Mouse (Mus musculus) lung, adult 2 months (tissue): ENCODE data around the gene Serbp1. TPM values are rescaled to one million over a fixed set of nuclear protein-coding genes. Genes with fewer than 3 reads are reported as not detected.
"Not testable (repeated sequence)": the region's sequence is repeated elsewhere in the genome, so short reads cannot be mapped to it uniquely, and the experiment has no call there.

Experiments
- DNase-seq: peaks from one replicate; pipeline ENCODE4 v3.0.0; 2022
- H3K4me1 ChIP-seq: fragments of 200-500 bp; 2 replicates; pipeline ENCODE4 v1.6.1; 2011; ENCODE audit warnings: low read length; ENCODE audit not compliant: control insufficient read depth, insufficient read depth
- H3K4me3 ChIP-seq: fragments of 200-500 bp; replicated peaks from 2 replicates; pipeline ENCODE3; 2011; ENCODE audit warnings: low read depth, mild to moderate bottlenecking, control low read depth, low read length; ENCODE audit errors: extremely low read depth
- CTCF ChIP-seq: fragments of 200-500 bp; IDR thresholded peaks from 2 replicates; pipeline ENCODE4 v1.5.1; 2011; ENCODE audit warnings: mild to moderate bottlenecking, low read length, control low read depth; ENCODE audit not compliant: insufficient read depth
- POLR2A ChIP-seq: fragments of 200-500 bp; IDR thresholded peaks from 2 replicates; pipeline ENCODE4 v1.6.1; 2011; ENCODE audit warnings: low read depth, mild to moderate bottlenecking, control low read depth, low read length, borderline replicate concordance; ENCODE audit errors: extremely low read depth
- WGBS: fragments of 180-500 bp; shearing (Covaris S2); methylation state at CpG from one replicate; pipeline ENCODE4 v1.1.7; 2018; 5-methylcytosine and 5-hydroxymethylcytosine counted together
- polyA plus RNA-seq: library from polyadenylated mRNA; depleted of rRNA; stranded (reverse); fragments of >200 nt; gene quantifications from 2 replicates; pipeline ENCODE4 v1.2.3, GENCODE M21; 2012

Gene Serbp1
- polyA plus RNA-seq, 1 experiment: 53.4 TPM

GRCm38 (mm10) chr6:67213429-67214098 is 24.4 kb upstream of the Serbp1 start:
- Histone ChIP-seq H3K4me1 (no peaks in the 10 kb centered on the region; the same call in 1 of the 2 replicates), H3K4me3 (no peak overlapping the region)
- TF ChIP-seq POLR2A (no peak), CTCF (no peak)
- DNase-seq: no peak
- WGBS: 85% methylated on average over 4 of the region's 4 CpGs

DNA sequence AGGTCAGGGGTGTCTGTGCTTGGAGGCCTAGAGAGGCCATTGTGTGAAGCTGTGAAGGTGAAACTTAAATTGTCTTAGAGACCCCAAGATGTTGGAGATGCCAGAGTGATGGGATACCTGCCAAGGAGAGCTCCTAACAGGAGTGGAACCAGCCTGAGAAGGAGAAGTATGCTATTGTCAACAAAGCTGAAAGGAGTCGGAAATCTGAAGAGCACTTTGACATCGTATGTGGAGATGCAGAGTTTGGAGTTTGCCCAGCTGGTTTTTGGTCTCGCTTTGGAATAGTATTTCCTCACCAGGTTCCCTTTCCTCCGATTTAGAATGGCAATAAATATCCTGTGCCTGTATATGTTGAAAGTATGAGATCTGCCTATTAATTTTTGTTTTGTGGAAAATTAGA is 20.6 kb upstream of the Serbp1 start:
- 67% methylated on average over 4 of the region's 4 CpGs for WGBS
- no peak for TF ChIP-seq CTCF
- TF ChIP-seq POLR2A: no peak
- DNase-seq: peak; percentile 27
- Histone ChIP-seq H3K4me1 (no peaks in the 10 kb centered on the region; the same call in 1 of the 2 replicates), H3K4me3 (no peak overlapping the region)

- Histone ChIP-seq H3K4me3 (no peak overlapping the region), H3K4me1 (no peaks in the 10 kb centered on the region; the same call in 1 of the 2 replicates)
- TF ChIP-seq CTCF (no peak), POLR2A (no peak)
- no peak for DNase-seq
- 61% methylated on average over 1 of the region's 1 CpGs for WGBS
These were observed 20.1 kb upstream of the Serbp1 start for GRCm38 (mm10) chr6:67217846-67218245.

- TF ChIP-seq CTCF (no peak), POLR2A (no peak)
- DNase-seq: no peak
- Histone ChIP-seq H3K4me3 (no peak overlapping the region), H3K4me1 (no peaks in the 10 kb centered on the region; the same call in 1 of the 2 replicates)
These were observed 19.4 kb upstream of the Serbp1 start for GRCm38 (mm10) chr6:67218566-67218965.

- H3K4me3 ChIP-seq, H3K4me1 ChIP-seq, DNase-seq: not testable (repeated sequence)
- 86% methylated on average over 14 of the region's 14 CpGs for WGBS
These were observed 18.0 kb upstream of the Serbp1 start for GRCm38 (mm10) chr6:67219931-67220330.

- DNase-seq: no peak
- TF ChIP-seq CTCF: no peak
- no peak for TF ChIP-seq POLR2A
- no peak overlapping the region for H3K4me3 ChIP-seq
- no peaks in the 10 kb centered on the region; the same call in 1 of the 2 replicates for H3K4me1 ChIP-seq
These were observed 17.2 kb upstream of the Serbp1 start for GRCm38 (mm10) chr6:67220731-67221130.

GRCm38 (mm10) chr6:67223082-67223481 is 14.9 kb upstream of the Serbp1 start:
- no peak for TF ChIP-seq CTCF
- TF ChIP-seq POLR2A: no peak
- WGBS: 83% methylated on average over 1 of the region's 1 CpGs
- DNase-seq: no peak
- Histone ChIP-seq H3K4me1 (no peaks in the 10 kb centered on the region), H3K4me3 (no peak overlapping the region)

DNA sequence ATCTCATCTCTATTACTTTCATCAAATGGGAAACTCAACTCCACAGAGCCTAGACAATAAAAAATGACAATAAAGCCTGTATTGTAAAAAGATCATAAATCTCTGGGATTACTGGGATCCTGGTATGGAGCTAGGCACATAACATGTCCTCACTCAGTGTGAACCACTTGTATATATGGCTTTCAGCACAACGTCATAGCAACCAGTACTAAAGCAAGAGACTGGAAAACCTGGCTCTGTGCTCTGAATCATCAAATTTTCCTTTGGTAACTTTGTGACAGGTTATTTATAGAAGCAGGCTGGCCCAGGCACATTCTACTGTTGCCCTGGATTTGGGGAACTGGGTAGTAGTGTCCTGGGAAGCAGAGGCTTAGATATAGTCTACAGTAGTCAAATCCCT is 14.5 kb upstream of the Serbp1 start:
- no peak for TF ChIP-seq CTCF
- TF ChIP-seq POLR2A: no peak
- no peak for DNase-seq
- Histone ChIP-seq H3K4me3 (no peak overlapping the region), H3K4me1 (no peaks in the 10 kb centered on the region)
- WGBS: 82% methylated on average over 1 of the region's 1 CpGs

GRCm38 (mm10) chr6:67226286-67226685 is 11.7 kb upstream of the Serbp1 start:
- Histone ChIP-seq H3K4me1 (no peaks in the 10 kb centered on the region), H3K4me3 (no peak overlapping the region)
- WGBS: 57% methylated on average over 4 of the region's 4 CpGs
- DNase-seq: no peak
- TF ChIP-seq POLR2A (no peak), CTCF (no peak)

DNA sequence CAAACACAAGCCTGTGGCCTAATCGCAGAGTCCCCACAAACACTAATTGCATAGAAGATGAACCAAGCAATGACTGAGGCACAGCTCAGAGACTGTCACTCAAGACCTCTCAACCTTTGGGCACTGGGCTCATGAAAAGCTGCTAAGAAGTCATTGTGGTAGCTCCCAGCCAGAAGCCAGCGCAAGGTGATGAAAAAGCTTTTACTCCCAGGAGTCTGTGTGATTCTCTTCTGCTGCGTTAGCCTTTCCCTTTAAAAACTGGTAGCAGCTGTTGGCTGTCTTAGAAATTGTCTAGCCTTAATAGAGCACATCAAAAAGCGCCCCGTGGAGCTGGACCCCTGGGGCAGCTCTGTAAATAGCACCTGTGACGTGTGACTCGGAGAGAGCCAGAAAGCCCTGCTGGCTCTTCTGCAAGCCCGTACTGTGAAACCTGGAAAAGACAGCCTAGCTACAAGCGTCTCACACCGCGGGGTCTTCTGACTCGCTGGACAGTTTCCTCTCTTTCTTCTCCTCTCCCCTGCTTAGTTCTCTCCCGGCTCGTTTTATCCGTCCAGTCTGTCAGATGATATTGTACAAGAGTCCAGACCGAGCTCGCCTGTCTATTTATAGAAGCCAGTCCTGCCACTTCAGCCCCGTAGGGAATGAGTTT is 9.4 kb upstream of the Serbp1 start:
- no peak overlapping the region for H3K4me3 ChIP-seq
- WGBS: 14% methylated on average over 18 of the region's 18 CpGs

More for the DNA sequence above, 9.4 kb upstream of the Serbp1 start:
- TF ChIP-seq CTCF: no peak
- TF ChIP-seq POLR2A: no peak
- H3K4me1 ChIP-seq: no peaks in the 10 kb centered on the region
- DNase-seq: peak; percentile 26
